In the genomic region with DNA sequence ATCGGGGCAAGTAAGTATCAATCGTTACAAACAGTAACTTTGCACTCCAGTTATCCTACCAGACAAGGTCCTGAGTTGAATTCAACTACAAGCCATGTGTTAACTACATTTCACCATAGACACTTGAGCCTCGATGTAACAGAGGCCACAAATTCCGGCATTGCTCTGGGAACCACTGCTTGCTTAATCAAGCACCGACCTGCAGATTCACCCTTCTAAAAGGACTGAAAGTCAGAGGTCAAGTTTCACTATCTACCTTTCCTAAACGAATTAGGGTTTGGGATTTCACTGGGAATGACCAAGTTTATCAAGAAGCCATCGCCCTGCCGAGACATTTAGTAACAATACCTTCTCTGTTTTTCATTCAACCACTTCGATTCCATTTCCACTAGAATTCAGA, we compare ENCODE assay signal across 8 mouse cellular contexts. TPM values are rescaled to one million over a fixed set of nuclear protein-coding genes. Genes with fewer than 3 reads are reported as not detected.
DNase-seq lines count a peak whose midpoint lies in the region; ATAC-seq and TF ChIP-seq lines count a peak whose summit lies in the region.

No protein-coding gene starts in this region.

- no peak overlapping the region for H3K27ac ChIP-seq in neural tube, embryonic 11.5 days (ENCODE audit: low read depth, low read length)
- H3K27ac ChIP-seq in forebrain, embryonic 16.5 days (ENCODE audit: low read length): no peak overlapping the region
- peak overlapping the region; percentile 5; the same call in 1 of the 2 replicates for H3K27ac ChIP-seq in liver, embryonic 14.5 days

- H3K4me3 ChIP-seq in neural tube, embryonic 11.5 days (ENCODE audit: low read depth, low read length): peak overlapping the region; percentile 93; the same call in 1 of the 2 replicates
- peak overlapping the region; percentile 89 for H3K4me3 ChIP-seq in forebrain, embryonic 16.5 days (replicated peaks; ENCODE audit: low read length)
- H3K4me3 ChIP-seq in liver, embryonic 14.5 days (ENCODE audit: insufficient read depth in 1 of 2, low read depth in 2 of 2, low read length in 2 of 2): peak overlapping the region; percentile 78 to 88

- no peak overlapping the region for H3K9ac ChIP-seq in neural tube, embryonic 11.5 days (ENCODE audit: low read length)
- peak overlapping the region; percentile 84; the same call in 1 of the 2 replicates for H3K9ac ChIP-seq in forebrain, embryonic 16.5 days (replicated peaks; ENCODE audit: low read depth, low read length)
- peak overlapping the region; percentile 95 for H3K9ac ChIP-seq in liver, embryonic 14.5 days (replicated peaks)

- H3K4me1 ChIP-seq in neural tube, embryonic 11.5 days (ENCODE audit: control insufficient read depth, insufficient read depth, low read length): peaks cover 7% of the 10 kb centered on the region; the same call in 1 of the 2 replicates
- H3K4me1 ChIP-seq in forebrain, embryonic 16.5 days (replicated peaks; ENCODE audit: control insufficient read depth, insufficient read depth, low read length): peaks cover 30% of the 10 kb centered on the region
- H3K4me1 ChIP-seq in liver, embryonic 14.5 days (replicated peaks; ENCODE audit: control insufficient read depth in 2 of 2, insufficient read depth in 2 of 2, low read length in 1 of 2): peaks cover 6 to 17% of the 10 kb centered on the region in 2 experiments

- TF ChIP-seq EP300 in liver, embryonic 14.5 days (IDR thresholded peaks at IDR 0.05; ENCODE audit: low read depth): no peak

- peak overlapping the region; percentile 93 for H3K4me2 ChIP-seq in neural tube, embryonic 11.5 days (ENCODE audit: low read depth)
- peak overlapping the region; percentile 62 for H3K4me2 ChIP-seq in forebrain, embryonic 16.5 days (ENCODE audit: low read length)
- H3K4me2 ChIP-seq in liver, embryonic 14.5 days (ENCODE audit: low read depth): peak overlapping the region; percentile 96

- DNase-seq in neural tube, embryonic 11.5 days (ENCODE audit: low spot score): no peak
- no peak for DNase-seq in neural tube, embryonic 10.5 days (ENCODE audit: extremely low spot score, low spot score)
- peak in 2 of 3 experiments; percentile 5 to 19 for DNase-seq in liver, embryonic 14.5 days (ENCODE audit: low read depth in 3 of 3, low spot score in 3 of 3)
- no peak for DNase-seq in adrenal gland, postnatal 25 days
- DNase-seq in natural killer cell, adult 2 months (ENCODE audit: low spot score in 2 of 2): no peak
- DNase-seq in gastrocnemius, postnatal 10 days: no peak
- no peak for DNase-seq in gastrocnemius, adult 18-20 months (ENCODE audit: low spot score)

- no peak for TF ChIP-seq CTCF in liver, embryonic 14.5 days (IDR thresholded peaks at IDR 0.05; ENCODE audit: low read depth)

- H3K36me3 ChIP-seq in neural tube, embryonic 11.5 days (ENCODE audit: control insufficient read depth, insufficient read depth, low read length): no peaks in the 10 kb centered on the region
- H3K36me3 ChIP-seq in forebrain, embryonic 16.5 days (ENCODE audit: control insufficient read depth, insufficient read depth): no peaks in the 10 kb centered on the region
- H3K36me3 ChIP-seq in liver, embryonic 14.5 days (replicated peaks; ENCODE audit: control insufficient read depth, insufficient read depth, low read depth): peaks cover 8% of the 10 kb centered on the region; the same call in 1 of the 2 replicates

- WGBS in neural tube, embryonic 11.5 days: 64% methylated on average over 9 of the region's 9 CpGs
- 57% methylated on average over 9 of the region's 9 CpGs for WGBS in forebrain, embryonic 16.5 days
- WGBS in liver, embryonic 14.5 days (ENCODE audit: insufficient replicate concordance): 40% methylated on average over 9 of the region's 9 CpGs

- ATAC-seq in neural tube, embryonic 11.5 days (ENCODE audit: insufficient read depth, low FRiP score, low TSS enrichment): no peak
- ATAC-seq in forebrain, embryonic 16.5 days: no peak
- no peak for ATAC-seq in liver, embryonic 14.5 days (ENCODE audit: insufficient read depth)

- H3K9me3 ChIP-seq in neural tube, embryonic 11.5 days (ENCODE audit: control insufficient read depth, low read length): no peaks in the 10 kb centered on the region
- no peaks in the 10 kb centered on the region for H3K9me3 ChIP-seq in forebrain, embryonic 16.5 days (ENCODE audit: control insufficient read depth, low read length)
- no peaks in the 10 kb centered on the region for H3K9me3 ChIP-seq in liver, embryonic 14.5 days (ENCODE audit: control insufficient read depth, low read length)

- H3K27me3 ChIP-seq in neural tube, embryonic 11.5 days (ENCODE audit: control insufficient read depth, insufficient read depth, low read length): no peaks in the 10 kb centered on the region
- no peaks in the 10 kb centered on the region for H3K27me3 ChIP-seq in forebrain, embryonic 16.5 days (replicated peaks; ENCODE audit: control insufficient read depth, insufficient read depth, low read length)
- no peaks in the 10 kb centered on the region for H3K27me3 ChIP-seq in liver, embryonic 14.5 days (ENCODE audit: control insufficient read depth, insufficient read depth, low read length)

RNA-seq across cellular contexts. Expression of a gene that starts 2.0 kb away (rescaled TPM):
- 24.7 and 25.2 TPM in 2 replicates for polyA plus RNA-seq in neural tube, embryonic 11.5 days (2014; fragmentation: Nextera tagmentation; extraction: Ambion mirVana)
- 13.3 and 14.3 TPM in 2 replicates for polyA plus RNA-seq in forebrain, embryonic 16.5 days (2015; fragmentation: Nextera tagmentation; extraction: Ambion mirVana)
- polyA plus RNA-seq in liver, embryonic 14.5 days (2012; rRNA removed): 7.6 and 10.4 TPM in 2 replicates
- 9.5 and 12.9 TPM in 2 replicates for polyA plus RNA-seq in liver, embryonic 14.5 days (2014; fragmentation: Nextera tagmentation; extraction: Ambion mirVana)
- 85.2 and 92.0 TPM in 2 replicates for total RNA-seq in adrenal gland, postnatal 25 days (2021)
- 100 to 1,000 TPM; 111 to 113 TPM for total RNA-seq in gastrocnemius, postnatal 10 days (2021)
- 10 to 100 TPM; 73.5 to 95.6 TPM for total RNA-seq in gastrocnemius, adult 18-20 months (2021)

RNA-seq across cellular contexts. Expression of a gene that starts 40.9 kb away (rescaled TPM):
- 29.9 and 38.0 TPM in 2 replicates for polyA plus RNA-seq in neural tube, embryonic 11.5 days (2014; fragmentation: Nextera tagmentation; extraction: Ambion mirVana)
- 21.1 and 23.6 TPM in 2 replicates for polyA plus RNA-seq in forebrain, embryonic 16.5 days (2015; fragmentation: Nextera tagmentation; extraction: Ambion mirVana)
- polyA plus RNA-seq in liver, embryonic 14.5 days (2012; rRNA removed): 3.4 and 5.3 TPM in 2 replicates
- 10.8 TPM in 2 replicates for polyA plus RNA-seq in liver, embryonic 14.5 days (2014; fragmentation: Nextera tagmentation; extraction: Ambion mirVana)
- total RNA-seq in adrenal gland, postnatal 25 days (2021): 39.1 and 41.2 TPM in 2 replicates
- total RNA-seq in gastrocnemius, postnatal 10 days (2021): 10 to 100 TPM; 13.9 to 19.1 TPM
- 1 to 10 TPM; 6.7 to 7.8 TPM for total RNA-seq in gastrocnemius, adult 18-20 months (2021)

Comparison
In these comparisons a context has a peak if more than half of its experiments do, and no peak if none do; other contexts are left out.
1. DNase-seq: peak in liver, embryonic 14.5 days (2 of 3); none in neural tube, embryonic 11.5 days (single experiment), neural tube, embryonic 10.5 days (single experiment), adrenal gland, postnatal 25 days (single experiment), natural killer cell, adult 2 months (0 of 2), gastrocnemius, postnatal 10 days (single experiment) and gastrocnemius, adult 18-20 months (single experiment).
2. Peak in every context shown above with its lines, with median percentiles within 50 percentile points of each other: H3K4me2 ChIP-seq and H3K4me3 ChIP-seq.